Mouse (Mus musculus): ENCODE data around the gene 4833439L19Rik. TPM values are rescaled to one million over a fixed set of nuclear protein-coding genes. Genes with fewer than 3 reads are reported as not detected.
A peak's percentile ranks its signal among the peaks of the same experiment; 100 is the strongest.

The 4833439L19Rik gene
- polyA plus RNA-seq, 1 experiment: 39.8 TPM

DNA sequence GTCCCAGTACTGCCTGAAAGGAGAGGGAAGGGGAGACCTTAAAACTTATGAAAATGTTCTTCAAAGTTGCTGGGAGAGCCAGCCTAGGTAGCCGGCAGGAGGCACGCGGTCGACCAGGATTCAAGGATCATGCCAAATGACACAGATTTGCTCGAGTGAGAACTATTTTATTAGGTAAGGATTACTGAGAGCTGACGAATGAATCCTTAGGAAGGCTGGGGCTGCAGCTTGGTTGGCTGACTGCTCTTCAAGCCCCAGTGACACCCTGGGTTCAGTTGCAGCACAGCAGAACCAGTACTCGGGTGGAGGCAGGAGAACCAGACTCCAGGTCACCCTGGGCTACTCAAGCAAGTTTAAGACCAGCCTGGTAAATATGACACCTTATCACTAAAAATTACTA is 17.2 kb downstream of the 4833439L19Rik start:
- Histone ChIP-seq H3K4me1 (ENCODE audit: control insufficient read depth, insufficient read depth, insufficient read length) (no peaks in the 10 kb centered on the region), H3K36me3 (ENCODE audit: control insufficient read depth, insufficient read depth, low read length) (peaks cover 24% of the 10 kb centered on the region), H3K4me3 (ENCODE audit: extremely low read depth, insufficient read depth, insufficient read length) (no peak overlapping the region), H3K27ac (ENCODE audit: insufficient read depth, low read length) (no peak overlapping the region), H3K27me3 (ENCODE audit: control insufficient read depth, insufficient read depth, low read length) (no peaks in the 10 kb centered on the region)
- DNase-seq (ENCODE audit: low read depth in 1 of 2, low spot score in 2 of 2): no peak
- TF ChIP-seq POLR2A (IDR thresholded peaks at IDR 0.05; ENCODE audit: low read depth, low read length) (no peak), CTCF (IDR thresholded peaks at IDR 0.05; ENCODE audit: extremely low read depth, insufficient read depth, insufficient read length, insufficient replicate concordance) (no peak)
- WGBS: 94% methylated on average over 7 of the region's 7 CpGs

GRCm38 (mm10) chr13:54532134-54532533 is 33.1 kb downstream of the 4833439L19Rik start:
- H3K4me1 ChIP-seq (ENCODE audit: control insufficient read depth, insufficient read depth, insufficient read length): no peaks in the 10 kb centered on the region
- no peaks in the 10 kb centered on the region for H3K27me3 ChIP-seq (ENCODE audit: control insufficient read depth, insufficient read depth, low read length)
- TF ChIP-seq POLR2A (IDR thresholded peaks at IDR 0.05; ENCODE audit: low read depth, low read length) (no peak), CTCF (IDR thresholded peaks at IDR 0.05; ENCODE audit: extremely low read depth, insufficient read depth, insufficient read length, insufficient replicate concordance) (no peak)
- no peak overlapping the region for H3K4me3 ChIP-seq (ENCODE audit: extremely low read depth, insufficient read depth, insufficient read length)
- no peak for DNase-seq (ENCODE audit: low read depth in 1 of 2, low spot score in 2 of 2)
- peaks cover 10% of the 10 kb centered on the region for H3K36me3 ChIP-seq (ENCODE audit: control insufficient read depth, insufficient read depth, low read length)
- no peak overlapping the region for H3K27ac ChIP-seq (ENCODE audit: insufficient read depth, low read length)

- no peaks in the 10 kb centered on the region for H3K27me3 ChIP-seq (ENCODE audit: control insufficient read depth, insufficient read depth, low read length)
- no peak overlapping the region for H3K27ac ChIP-seq (ENCODE audit: insufficient read depth, low read length)
- H3K4me1 ChIP-seq (ENCODE audit: control insufficient read depth, insufficient read depth, insufficient read length): no peaks in the 10 kb centered on the region
- no peak overlapping the region for H3K4me3 ChIP-seq (ENCODE audit: extremely low read depth, insufficient read depth, insufficient read length)
- WGBS: 92% methylated on average over 6 of the region's 6 CpGs
- peaks cover 13% of the 10 kb centered on the region for H3K36me3 ChIP-seq (ENCODE audit: control insufficient read depth, insufficient read depth, low read length)
- DNase-seq (ENCODE audit: low read depth in 1 of 2, low spot score in 2 of 2): no peak
- no peak for TF ChIP-seq CTCF (IDR thresholded peaks at IDR 0.05; ENCODE audit: extremely low read depth, insufficient read depth, insufficient read length, insufficient replicate concordance)
- no peak for TF ChIP-seq POLR2A (IDR thresholded peaks at IDR 0.05; ENCODE audit: low read depth, low read length)
Observed at GRCm38 (mm10) chr13:54527140-54527539, 38.1 kb downstream of the 4833439L19Rik start.

GRCm38 (mm10) chr13:54521181-54521580 is 44.1 kb downstream of the 4833439L19Rik start:
- DNase-seq (ENCODE audit: low read depth in 1 of 2, low spot score in 2 of 2): no peak
- TF ChIP-seq CTCF (IDR thresholded peaks at IDR 0.05; ENCODE audit: extremely low read depth, insufficient read depth, insufficient read length, insufficient replicate concordance) (no peak), POLR2A (IDR thresholded peaks at IDR 0.05; ENCODE audit: low read depth, low read length) (no peak)
- no peak overlapping the region for H3K4me3 ChIP-seq (ENCODE audit: extremely low read depth, insufficient read depth, insufficient read length)
- H3K27ac ChIP-seq (ENCODE audit: insufficient read depth, low read length): no peak overlapping the region
- no peaks in the 10 kb centered on the region for H3K4me1 ChIP-seq (ENCODE audit: control insufficient read depth, insufficient read depth, insufficient read length)
- H3K36me3 ChIP-seq (ENCODE audit: control insufficient read depth, insufficient read depth, low read length): peaks cover 4% of the 10 kb centered on the region
- no peaks in the 10 kb centered on the region for H3K27me3 ChIP-seq (ENCODE audit: control insufficient read depth, insufficient read depth, low read length)

DNA sequence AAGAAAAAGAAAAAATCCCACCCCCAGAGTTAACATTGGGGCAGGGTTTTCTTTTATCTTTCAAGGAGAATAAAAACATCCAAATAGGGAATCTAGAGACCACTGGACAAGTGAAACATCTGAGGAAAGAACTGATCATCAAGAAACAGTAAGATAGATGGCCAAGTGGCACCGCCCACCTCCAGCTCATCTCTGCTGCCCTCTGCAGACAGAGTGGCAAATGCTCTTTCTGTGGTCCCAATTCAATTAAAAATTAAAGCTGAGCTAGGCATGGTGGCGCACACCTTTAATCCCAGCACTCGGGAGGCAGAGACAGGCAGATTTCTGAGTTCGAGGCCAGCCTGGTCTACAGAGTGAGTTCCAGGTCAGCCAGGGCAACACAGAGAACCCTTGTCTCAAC is 45.0 kb downstream of the 4833439L19Rik start:
- Histone ChIP-seq H3K27me3 (ENCODE audit: control insufficient read depth, insufficient read depth, low read length) (no peaks in the 10 kb centered on the region), H3K27ac (ENCODE audit: insufficient read depth, low read length) (no peak overlapping the region), H3K4me1 (ENCODE audit: control insufficient read depth, insufficient read depth, insufficient read length) (no peaks in the 10 kb centered on the region), H3K4me3 (ENCODE audit: extremely low read depth, insufficient read depth, insufficient read length) (no peak overlapping the region), H3K36me3 (ENCODE audit: control insufficient read depth, insufficient read depth, low read length) (peaks cover 4% of the 10 kb centered on the region; the same call in 1 of the 2 replicates)
- WGBS: 91% methylated on average over 4 of the region's 4 CpGs
- TF ChIP-seq CTCF (IDR thresholded peaks at IDR 0.05; ENCODE audit: extremely low read depth, insufficient read depth, insufficient read length, insufficient replicate concordance): peak; percentile 54; the same call in 1 of the 2 replicates
- TF ChIP-seq POLR2A (IDR thresholded peaks at IDR 0.05; ENCODE audit: low read depth, low read length): no peak
- DNase-seq (ENCODE audit: low read depth in 1 of 2, low spot score in 2 of 2): peak; percentile 4 to 56

DNA sequence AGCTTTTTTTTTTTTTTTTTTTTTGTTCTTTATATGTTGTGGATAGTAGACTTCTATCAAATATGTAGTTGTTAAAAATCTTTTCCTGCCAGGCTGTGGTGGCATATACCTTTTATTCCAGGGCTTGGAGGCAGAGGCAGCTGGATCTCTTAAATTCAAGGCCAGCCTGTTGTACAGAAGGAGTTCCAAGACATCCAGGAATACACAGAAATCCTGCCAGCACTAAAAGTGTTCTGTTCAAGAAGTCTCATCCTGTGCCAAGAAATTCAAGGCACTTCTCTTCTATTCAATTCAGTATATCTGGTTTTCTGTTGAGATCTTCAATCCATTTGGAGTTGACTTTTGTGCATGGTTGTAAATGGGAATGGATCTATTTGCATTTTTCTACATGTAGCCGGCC is 59.3 kb downstream of the 4833439L19Rik start:
- Histone ChIP-seq H3K27me3 (ENCODE audit: control insufficient read depth, insufficient read depth, low read length) (no peaks in the 10 kb centered on the region), H3K27ac (ENCODE audit: insufficient read depth, low read length) (no peak overlapping the region), H3K36me3 (ENCODE audit: control insufficient read depth, insufficient read depth, low read length) (no peaks in the 10 kb centered on the region), H3K4me1 (ENCODE audit: control insufficient read depth, insufficient read depth, insufficient read length) (peaks cover 9% of the 10 kb centered on the region), H3K4me3 (ENCODE audit: extremely low read depth, insufficient read depth, insufficient read length) (no peak overlapping the region)
- 81% methylated on average over 1 of the region's 1 CpGs for WGBS
- DNase-seq (ENCODE audit: low read depth in 1 of 2, low spot score in 2 of 2): no peak
- TF ChIP-seq CTCF (IDR thresholded peaks at IDR 0.05; ENCODE audit: extremely low read depth, insufficient read depth, insufficient read length, insufficient replicate concordance) (no peak), POLR2A (IDR thresholded peaks at IDR 0.05; ENCODE audit: low read depth, low read length) (no peak)

DNA sequence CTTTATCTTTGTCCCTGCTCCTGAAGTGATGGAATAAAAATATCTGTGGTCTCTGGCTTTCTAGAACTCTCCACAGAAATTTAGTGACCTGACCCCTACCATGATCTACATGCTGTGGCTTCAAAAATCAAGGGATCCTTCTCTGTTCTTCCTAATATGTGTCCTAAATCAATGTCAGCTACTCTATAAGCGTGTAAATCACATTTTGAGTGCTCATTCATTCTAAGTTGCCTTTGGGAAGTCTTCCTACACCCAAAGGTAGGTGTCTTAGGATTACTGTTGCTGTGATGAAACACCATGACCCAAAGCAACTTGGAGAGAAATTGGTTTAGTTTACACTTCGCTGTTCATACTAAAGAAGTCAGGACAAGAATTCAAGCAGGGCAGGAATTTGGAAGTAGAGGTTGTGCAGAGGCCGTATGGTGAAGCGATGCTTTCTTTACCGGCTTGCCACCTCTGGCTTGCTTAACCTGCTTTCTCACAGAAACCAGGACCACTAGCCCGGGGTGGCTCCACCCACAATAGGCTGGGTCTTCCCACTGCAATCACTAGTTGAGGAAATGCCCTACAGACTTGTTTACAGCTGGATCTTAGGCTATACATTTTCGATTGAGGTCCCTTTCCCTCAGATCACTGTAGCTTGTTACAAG is 60.5 kb downstream of the 4833439L19Rik start:
- 71% methylated on average over 7 of the region's 7 CpGs for WGBS
- H3K4me1 ChIP-seq (ENCODE audit: control insufficient read depth, insufficient read depth, insufficient read length): peaks cover 9% of the 10 kb centered on the region
- TF ChIP-seq CTCF (IDR thresholded peaks at IDR 0.05; ENCODE audit: extremely low read depth, insufficient read depth, insufficient read length, insufficient replicate concordance): no peak
- no peak for TF ChIP-seq POLR2A (IDR thresholded peaks at IDR 0.05; ENCODE audit: low read depth, low read length)
- H3K27ac ChIP-seq (ENCODE audit: insufficient read depth, low read length): no peak overlapping the region
- no peaks in the 10 kb centered on the region for H3K27me3 ChIP-seq (ENCODE audit: control insufficient read depth, insufficient read depth, low read length)
- H3K4me3 ChIP-seq (ENCODE audit: extremely low read depth, insufficient read depth, insufficient read length): peak overlapping the region; percentile 70; the same call in 1 of the 2 replicates
- no peaks in the 10 kb centered on the region for H3K36me3 ChIP-seq (ENCODE audit: control insufficient read depth, insufficient read depth, low read length)
- DNase-seq (ENCODE audit: low read depth in 1 of 2, low spot score in 2 of 2): no peak
